Mouse (Mus musculus) ovary, postnatal 36 days (tissue): ENCODE data around the gene Car3.

Source experiments
- DNase-seq: peaks from one replicate; pipeline ENCODE4 v3.0.0; 2022; ENCODE audit warnings: low spot score, mixed read lengths

The Car3 gene

GRCm38 (mm10) chr3:14876325-14876918, 13.1 kb downstream of the Car3 start:
- DNase-seq, result no peak

DNA sequence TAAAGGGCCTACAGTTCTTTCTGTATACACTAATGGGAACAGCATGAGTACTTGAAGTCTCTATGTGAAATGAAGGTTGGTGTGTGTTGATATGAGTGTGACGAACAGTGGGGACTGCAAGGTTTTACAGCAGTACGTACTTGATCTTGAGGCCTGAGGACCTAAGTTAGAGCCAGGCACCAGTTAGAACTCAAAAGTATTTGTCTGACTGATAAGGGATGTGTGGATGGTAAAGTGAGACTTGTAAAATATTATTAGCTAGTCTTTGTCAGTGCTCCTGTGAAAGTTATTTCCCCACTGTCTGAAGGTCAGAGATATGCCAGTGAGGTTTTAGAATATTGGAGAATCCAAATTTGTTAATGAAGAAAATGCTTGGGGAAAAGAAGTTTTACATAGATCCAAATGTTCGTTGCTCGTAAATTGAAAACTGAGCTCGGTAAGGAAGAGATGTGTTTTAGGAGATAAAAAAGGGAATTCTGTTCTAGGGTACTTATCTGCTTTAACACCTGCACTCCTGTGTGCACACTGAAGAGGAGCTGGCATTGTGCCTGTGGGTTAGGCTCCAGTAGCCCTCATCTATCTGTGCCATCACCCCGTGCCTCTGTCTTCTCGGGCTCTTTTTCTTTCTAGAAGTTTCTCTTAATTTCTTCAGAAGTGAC, 14.1 kb downstream of the Car3 start:
- DNase-seq, result no peak

- DNase-seq, result no peak
These were observed 15.5 kb downstream of the Car3 start for GRCm38 (mm10) chr3:14878749-14879223.

DNA sequence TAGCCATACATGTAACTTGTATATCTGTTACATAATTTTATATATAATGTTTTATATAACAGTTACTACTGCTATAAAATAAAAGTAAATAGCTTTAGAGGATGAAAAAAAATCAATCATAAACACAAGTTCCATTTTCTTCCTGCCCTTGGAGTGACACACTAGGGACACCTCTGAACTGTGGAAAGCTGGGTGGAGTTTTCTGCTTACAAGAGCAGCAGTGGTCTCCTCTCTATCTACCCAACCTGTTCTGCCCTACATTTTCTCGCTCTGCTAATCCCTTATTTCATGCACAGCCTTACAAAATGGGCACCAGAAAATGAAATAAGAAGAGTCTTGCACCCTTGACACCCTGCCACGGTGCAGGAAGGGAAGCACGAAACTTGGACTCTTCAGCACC, 16.0 kb downstream of the Car3 start:
- no peak for DNase-seq

DNA sequence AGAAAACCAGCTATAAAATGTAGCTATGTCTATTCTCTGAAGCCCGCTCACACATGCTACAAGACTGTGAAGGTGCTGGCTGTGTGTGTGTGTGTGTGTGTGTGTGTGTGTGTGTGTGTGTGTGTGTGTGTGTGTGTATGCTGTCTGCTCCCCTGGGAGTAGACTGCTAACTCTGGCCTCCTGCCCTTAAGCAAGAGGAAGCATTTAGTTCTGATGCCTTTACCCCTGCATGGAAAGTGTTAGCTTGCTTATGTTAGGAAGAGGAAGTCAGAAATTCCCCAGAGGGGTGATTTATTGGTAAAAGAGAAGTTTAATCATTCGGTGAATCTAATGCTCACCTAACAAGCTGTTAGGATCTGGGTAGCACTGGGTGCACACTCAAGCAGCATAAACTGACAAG, 17.0 kb downstream of the Car3 start:
- DNase-seq, result no peak

DNA sequence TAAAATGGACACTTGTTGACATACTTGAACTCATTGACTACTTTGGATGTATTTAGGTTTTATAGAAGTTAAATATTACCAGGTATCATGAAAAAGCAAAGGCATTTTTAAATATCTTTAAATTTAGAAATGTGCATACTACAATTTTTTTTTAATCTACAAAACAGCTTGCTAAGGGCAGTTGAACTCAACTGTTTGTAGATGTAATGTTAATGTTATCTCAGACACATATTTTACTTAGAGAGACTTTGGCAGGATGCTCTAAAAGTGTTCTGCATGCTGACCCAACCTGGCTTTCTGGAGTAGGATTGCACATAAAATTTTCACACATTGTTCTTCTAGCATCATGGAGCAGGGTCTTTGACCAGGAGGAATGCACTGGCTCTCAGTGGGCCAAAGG, 18.7 kb downstream of the Car3 start:
- DNase-seq, result no peak

DNA sequence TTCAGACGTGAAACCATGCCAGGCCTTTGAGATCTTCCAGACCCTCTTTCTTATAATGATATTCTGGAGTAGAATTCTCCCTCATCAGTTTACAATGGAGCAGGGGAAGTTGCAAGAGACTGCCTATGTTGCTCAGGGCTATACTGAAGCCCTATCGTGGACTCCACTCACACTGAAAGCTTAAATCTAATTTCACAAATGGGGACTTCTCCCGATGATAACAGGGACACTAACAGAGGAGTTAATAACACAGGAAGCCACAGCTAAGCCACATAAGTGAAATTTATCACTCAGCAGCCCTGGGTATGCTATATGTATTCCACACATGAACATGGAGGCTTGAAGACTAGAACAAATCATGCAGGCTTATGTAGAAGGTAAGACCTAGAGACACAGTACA, 19.4 kb downstream of the Car3 start:
- DNase-seq, result no peak

DNA sequence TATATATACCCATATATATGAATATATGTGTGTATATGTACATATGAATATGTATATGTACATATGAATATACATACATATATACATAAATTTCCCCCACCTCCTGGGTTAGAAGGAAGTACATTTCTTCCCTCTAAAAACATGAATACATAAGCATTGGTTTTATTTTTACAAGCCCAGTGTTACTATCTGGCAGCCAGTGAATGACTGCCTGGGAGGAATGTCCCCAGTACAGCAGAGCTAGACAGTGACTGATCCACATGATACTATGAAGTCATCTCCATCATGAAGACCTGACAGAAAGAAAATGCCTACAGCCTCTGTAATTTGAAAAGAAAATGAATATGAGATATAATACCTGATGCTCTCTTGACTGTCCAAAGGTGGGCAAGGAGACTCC, 21.5 kb downstream of the Car3 start:
- DNase-seq, result no peak

DNA sequence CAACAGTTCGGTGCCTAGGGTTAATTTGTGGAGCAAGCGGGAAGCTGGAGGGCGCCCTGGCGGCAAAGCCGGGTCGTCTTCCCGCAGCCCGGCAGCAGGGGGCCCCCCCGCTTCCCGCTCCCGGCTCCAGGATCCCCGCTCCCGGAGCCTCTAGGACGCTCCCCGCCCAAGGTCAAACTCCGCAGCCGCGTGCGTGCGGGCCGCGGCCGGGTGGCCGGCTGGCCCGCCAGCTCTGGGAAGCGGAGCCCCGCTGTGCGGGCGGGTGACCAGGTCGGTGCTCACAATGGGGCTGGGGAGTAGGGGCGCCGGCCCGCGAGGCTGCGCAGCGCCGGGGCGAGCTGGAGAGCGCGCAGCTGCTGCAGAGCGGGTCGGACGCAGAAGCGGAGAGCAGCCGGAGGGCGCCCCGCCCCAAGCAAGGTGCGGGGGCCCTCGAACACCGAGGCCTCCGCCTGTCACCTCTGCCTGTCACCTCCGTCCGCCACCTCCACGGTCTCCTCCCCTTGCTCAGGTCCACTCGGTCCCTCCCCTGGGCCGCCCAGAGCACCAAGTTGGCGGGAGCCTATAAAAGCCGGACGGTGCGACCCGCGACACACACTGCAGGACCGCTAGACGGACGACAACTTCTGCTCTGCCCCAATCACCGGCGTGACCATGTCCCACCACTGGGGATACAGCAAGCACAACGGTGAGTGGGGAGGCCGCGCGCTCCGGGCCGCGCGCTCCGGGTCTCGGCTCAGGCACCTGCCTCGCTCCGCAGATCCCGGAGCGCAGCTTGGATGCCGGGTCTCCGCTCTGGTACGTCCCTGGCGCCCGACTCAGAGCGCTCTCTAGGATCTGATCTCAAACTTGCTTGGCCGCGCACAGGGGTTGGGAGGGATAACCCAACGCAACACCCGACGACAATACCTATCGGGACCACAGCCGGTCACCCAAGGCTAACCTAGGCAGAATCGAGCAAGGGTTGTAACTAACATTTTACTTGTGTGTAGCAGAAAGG, 23.1 kb downstream of the Car3 start, which contains the start of gene Car2:
Car2 (plus strand) TSS at position 172 of the 997 bp plus-strand sequence.
- peak; percentile 78 for DNase-seq

- DNase-seq, result no peak
These were observed 23.9 kb downstream of the Car3 start for GRCm38 (mm10) chr3:14887134-14887666.

DNA sequence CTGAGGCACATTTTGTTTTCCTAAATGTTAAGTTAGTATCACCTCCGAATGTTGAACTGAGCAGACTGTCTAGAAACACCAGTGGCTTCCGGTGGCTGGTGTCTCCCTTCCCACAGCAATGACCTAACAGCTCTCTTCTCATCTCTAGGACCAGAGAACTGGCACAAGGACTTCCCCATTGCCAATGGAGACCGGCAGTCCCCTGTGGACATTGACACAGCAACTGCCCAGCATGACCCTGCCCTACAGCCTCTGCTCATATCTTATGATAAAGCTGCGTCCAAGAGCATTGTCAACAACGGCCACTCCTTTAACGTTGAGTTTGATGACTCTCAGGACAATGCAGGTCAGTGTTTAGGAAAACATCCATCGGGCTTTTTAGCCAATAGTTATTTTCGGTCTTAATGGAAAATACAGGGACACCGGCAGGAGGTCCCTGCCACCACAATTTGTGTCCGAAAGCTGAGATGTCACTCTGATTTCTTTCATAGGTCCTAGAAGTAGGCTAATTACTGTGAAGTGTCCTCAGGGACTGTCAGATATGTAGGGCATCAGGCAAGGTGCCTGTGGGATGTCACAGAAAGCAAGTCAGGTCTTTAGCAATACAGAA, 24.5 kb downstream of the Car3 start:
- DNase-seq, result no peak

GRCm38 (mm10) chr3:14888549-14888948, 25.2 kb downstream of the Car3 start:
- DNase-seq, result no peak

DNA sequence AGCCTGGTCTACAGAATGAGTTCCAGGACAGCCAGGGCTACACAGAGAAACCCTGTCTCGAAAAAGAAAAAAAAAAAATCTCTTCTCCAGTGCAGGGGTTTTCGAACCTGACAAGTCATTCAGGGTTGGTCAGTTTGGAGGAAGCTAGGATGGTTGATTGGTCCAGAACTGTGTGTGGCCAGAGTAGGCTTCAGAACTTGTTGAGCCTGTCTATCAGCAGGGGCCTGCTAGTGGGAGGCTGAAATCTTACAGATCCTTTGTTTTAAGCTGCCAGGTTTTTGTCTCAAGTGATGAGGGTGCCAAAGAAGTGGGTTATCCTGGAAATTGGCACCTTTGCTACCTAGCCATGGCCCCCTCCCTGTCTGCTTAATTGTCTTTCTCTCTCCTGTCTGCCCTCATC, 25.8 kb downstream of the Car3 start:
- DNase-seq, result no peak

DNA sequence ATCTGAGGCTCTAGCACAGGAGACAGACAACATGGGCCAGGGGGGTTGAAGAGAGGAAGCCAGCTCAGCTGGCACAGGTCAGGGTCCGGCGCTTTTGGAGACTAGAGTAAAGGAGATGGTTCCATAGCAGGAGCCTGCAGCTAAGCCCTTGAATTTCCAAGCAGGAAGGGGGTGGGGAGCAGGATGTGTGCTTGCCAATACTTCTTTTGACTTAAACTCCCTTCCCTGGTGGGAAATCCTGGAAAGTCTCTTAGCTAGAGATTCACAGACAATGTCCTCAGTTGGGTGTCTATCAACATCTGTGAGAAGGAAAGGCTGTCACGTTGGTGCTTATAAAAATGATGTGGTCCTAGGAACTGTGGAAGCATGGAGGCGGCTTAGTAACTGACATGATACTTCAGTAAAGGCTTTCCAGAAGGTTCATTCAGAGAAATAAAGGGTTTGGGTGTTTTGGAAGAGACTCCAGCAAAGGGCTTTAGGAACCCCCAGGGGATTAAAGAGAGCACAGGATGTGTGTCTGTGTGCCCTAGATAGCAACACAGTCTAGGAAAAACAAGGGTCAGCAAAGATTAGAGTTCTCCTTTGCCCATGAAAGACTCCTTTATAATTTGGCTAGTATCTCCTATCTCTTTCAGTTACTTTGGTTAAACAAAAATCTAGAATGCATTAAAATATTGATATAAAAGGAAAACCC, 26.6 kb downstream of the Car3 start:
- no peak for DNase-seq

DNA sequence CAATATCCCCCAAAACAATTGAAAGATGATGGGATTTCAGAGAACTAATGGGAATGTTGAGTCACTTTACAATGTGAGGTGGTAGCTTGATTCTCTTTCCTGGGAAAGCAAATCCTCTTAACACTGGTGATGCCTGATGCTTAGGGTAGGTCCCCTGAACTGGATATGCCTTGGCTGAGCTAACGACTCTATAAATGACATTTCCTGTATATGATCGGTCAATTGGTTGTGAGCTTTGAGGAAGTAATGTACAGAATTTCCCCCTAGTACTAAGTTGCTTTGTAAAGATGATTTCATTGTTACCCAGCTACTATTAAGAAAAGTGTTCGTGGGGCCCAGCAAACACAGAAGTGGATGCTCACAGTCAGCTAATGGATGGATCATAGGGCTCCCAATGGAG, 29.7 kb downstream of the Car3 start:
- DNase-seq, result no peak

GRCm38 (mm10) chr3:14893700-14894099, 30.4 kb downstream of the Car3 start:
- DNase-seq, result no peak

- DNase-seq, result no peak
These were observed 32.0 kb downstream of the Car3 start for GRCm38 (mm10) chr3:14895333-14895732.

- DNase-seq, result no peak
These were observed 34.5 kb downstream of the Car3 start for GRCm38 (mm10) chr3:14897770-14898169.

DNA sequence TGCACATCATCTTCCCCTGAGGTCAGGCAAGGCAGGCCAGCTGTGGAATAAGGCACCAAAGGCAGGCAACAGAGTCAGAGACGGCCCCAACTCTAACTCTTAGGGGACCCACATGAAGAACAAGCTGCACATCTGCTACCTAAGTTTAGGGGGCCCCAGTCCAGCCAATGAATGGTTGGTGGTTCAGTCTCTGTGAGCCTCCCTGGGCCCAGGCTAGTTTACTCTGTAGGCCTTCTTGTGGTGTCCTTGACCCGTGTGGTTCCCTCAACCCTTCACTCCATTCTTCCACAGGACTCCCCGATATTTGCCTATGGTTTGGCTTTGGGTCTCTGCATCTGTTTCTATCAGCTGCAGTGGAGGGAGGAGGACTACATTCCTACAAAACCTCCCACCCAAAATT, 40.1 kb downstream of the Car3 start:
- DNase-seq, result no peak

DNA sequence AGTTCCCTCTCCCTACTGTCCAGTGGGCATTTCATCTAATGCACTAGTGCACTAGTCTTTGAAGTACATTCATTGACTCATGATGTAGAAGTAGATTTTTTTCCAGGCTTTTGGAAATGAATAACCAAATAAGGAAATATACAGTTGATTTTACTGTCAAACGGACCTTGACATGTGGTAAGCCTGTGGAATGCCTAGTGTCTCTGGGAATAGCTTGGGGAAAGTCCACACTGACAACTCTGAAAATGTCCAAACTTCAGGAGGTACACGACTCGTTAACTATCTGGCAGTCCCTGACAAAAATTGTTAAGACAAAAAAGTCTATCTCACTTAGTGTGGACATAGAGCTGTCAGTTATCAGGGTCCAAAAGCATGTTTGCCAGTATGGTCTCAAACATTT, 40.9 kb downstream of the Car3 start:
- no peak for DNase-seq

DNA sequence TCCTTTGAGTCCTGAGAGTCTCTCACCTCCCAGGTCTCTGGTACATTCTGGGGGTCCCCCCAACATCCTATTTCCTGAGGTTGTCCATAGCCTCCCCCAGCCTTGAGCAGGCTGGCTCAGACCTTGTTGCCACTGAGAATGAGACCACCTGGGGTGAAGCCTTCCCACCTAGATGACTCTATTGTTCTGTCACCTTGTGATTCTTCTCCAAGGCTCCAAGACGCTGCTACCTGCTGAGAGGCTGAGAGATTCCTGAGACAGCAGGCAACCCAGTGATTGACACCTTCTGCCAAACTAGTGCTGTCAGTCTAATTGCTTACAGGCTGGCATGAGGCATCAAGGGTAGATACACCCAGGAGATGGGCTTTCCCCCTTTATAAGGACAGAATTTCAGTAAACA, 44.0 kb downstream of the Car3 start:
- no peak for DNase-seq
